Mouse (Mus musculus) neural tube, embryonic 14.5 days (tissue): ENCODE data around the gene Tmem56. TPM values are rescaled to one million over a fixed set of nuclear protein-coding genes. Genes with fewer than 3 reads are reported as not detected.

ENCODE experiments used
- ATAC-seq: fragments of 200-750 bp; cut with Nextera tagmentation; 2 replicates; pipeline ENCODE4 v1.8.0; 2017; ENCODE audit warnings: low read depth, mild to moderate bottlenecking, moderate TSS enrichment, moderate library complexity
- H3K27ac ChIP-seq: fragments of 300-500 bp; sonication (generic); 2 replicates; pipeline ENCODE4 v1.5.1; 2014; ENCODE audit warnings: low read depth, mild to moderate bottlenecking, control low read depth, low read length, moderate library complexity, mixed read lengths
- H3K27me3 ChIP-seq: fragments of 300-500 bp; sonication (generic); 2 replicates; pipeline ENCODE4 v1.6.1; 2014; ENCODE audit warnings: low read length; ENCODE audit not compliant: control insufficient read depth, insufficient read depth
- H3K36me3 ChIP-seq: fragments of 300-500 bp; sonication (generic); 2 replicates; pipeline ENCODE4 v1.6.1; 2014; ENCODE audit warnings: low read length, mixed read lengths; ENCODE audit not compliant: control insufficient read depth, insufficient read depth
- H3K4me1 ChIP-seq: fragments of 300-500 bp; sonication (generic); 2 replicates; pipeline ENCODE4 v1.6.1; 2014; ENCODE audit warnings: low read length; ENCODE audit not compliant: control insufficient read depth, insufficient read depth
- H3K4me2 ChIP-seq: fragments of 300-500 bp; sonication (generic); 2 replicates; pipeline ENCODE4 v1.6.1; 2014; ENCODE audit warnings: mild to moderate bottlenecking, low read depth, low read length, control low read depth
- H3K4me3 ChIP-seq: fragments of 300-500 bp; sonication (generic); 2 replicates; pipeline ENCODE4 v1.5.1; 2014; ENCODE audit warnings: low read depth, low read length, control low read depth, mixed read lengths
- H3K9ac ChIP-seq: fragments of 300-500 bp; sonication (generic); replicated peaks from 2 replicates; pipeline ENCODE4 v1.6.1; 2014; ENCODE audit warnings: low read depth, mild to moderate bottlenecking, control low read depth, low read length, mixed read lengths
- H3K9me3 ChIP-seq: fragments of 300-500 bp; sonication (generic); 2 replicates; pipeline ENCODE4 v1.6.1; 2016; ENCODE audit warnings: low read length; ENCODE audit not compliant: control insufficient read depth
- WGBS: fragments of 180-500 bp; shearing (Covaris S2); extraction: QIAGEN DNeasy Blood & Tissue Kit; methylation state at CpG from one replicate; pipeline ENCODE4 v1.1.7; 2014; 5-methylcytosine and 5-hydroxymethylcytosine counted together
- polyA plus RNA-seq: library from polyadenylated mRNA; unstranded; fragments of >200 nt; fragmentation: Nextera tagmentation; extraction: Ambion mirVana; gene quantifications from 2 replicates; pipeline ENCODE4 v1.2.1, GENCODE M21; 2014

Gene Tmem56
- polyA plus RNA-seq, 1 experiment from 2014 or later, result 5.5 TPM

- no peaks in the 10 kb centered on the region for H3K9me3 ChIP-seq
- 87% methylated on average over 8 of the region's 8 CpGs for WGBS
- no peak overlapping the region for H3K27ac ChIP-seq
- H3K4me2 ChIP-seq, result no peak overlapping the region
- H3K4me1 ChIP-seq, result no peaks in the 10 kb centered on the region
- H3K9ac ChIP-seq, result no peak overlapping the region
- no peak overlapping the region for H3K4me3 ChIP-seq
- H3K27me3 ChIP-seq, result no peaks in the 10 kb centered on the region
- ATAC-seq, result no peak
- H3K36me3 ChIP-seq, result no peaks in the 10 kb centered on the region
These were observed 58.1 kb downstream of the Tmem56 start for GRCm38 (mm10) chr3:121224763-121225162.

- Histone ChIP-seq H3K9ac (no peak overlapping the region), H3K9me3 (no peaks in the 10 kb centered on the region), H3K4me2 (no peak overlapping the region), H3K36me3 (no peaks in the 10 kb centered on the region), H3K27me3 (no peaks in the 10 kb centered on the region), H3K4me1 (no peaks in the 10 kb centered on the region), H3K27ac (no peak overlapping the region), H3K4me3 (no peak overlapping the region)
- WGBS, result 93% methylated on average over 6 of the region's 6 CpGs
- no peak for ATAC-seq
These were observed 58.7 kb downstream of the Tmem56 start for GRCm38 (mm10) chr3:121224185-121224584.

DNA sequence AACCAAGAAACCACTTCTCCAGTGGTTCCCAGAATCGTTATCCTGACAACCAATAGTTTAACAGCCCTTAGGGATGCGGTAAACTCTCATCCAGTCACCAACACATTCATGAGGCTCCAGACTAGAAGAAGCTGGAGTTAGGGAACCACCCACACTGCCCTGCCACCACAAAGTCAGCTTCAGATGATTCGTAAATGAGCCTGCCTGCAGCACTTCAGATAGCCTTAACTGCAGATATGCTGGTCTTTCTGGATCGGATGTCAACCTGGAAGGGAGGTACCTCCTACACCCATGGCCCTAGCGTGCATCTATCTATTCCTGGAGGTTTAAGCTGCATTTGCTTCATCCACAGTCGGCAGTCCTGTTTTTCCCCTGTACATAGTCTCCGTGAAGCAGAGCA, 60.9 kb downstream of the Tmem56 start:
- WGBS, result 85% methylated on average over 7 of the region's 7 CpGs
- no peak for ATAC-seq

DNA sequence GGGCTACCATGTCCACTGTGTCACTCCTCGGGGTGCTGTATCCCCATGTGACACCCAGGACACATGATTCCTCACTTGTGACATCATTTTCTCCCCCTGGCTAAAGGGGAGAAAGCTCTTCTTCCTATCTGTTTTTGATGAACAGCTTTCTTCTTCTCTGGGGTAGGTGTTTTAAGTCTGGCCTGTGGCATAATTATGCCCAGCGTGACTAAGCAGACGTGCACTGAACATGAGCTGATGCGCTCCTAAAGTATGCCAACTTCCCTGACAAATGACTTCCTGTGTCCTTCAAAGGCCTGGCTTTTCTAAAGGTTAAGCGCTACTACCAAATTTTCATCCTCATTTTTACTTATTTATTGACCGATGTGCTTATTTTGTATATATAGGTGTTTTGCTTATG, 65.9 kb downstream of the Tmem56 start:
- no peaks in the 10 kb centered on the region for H3K9me3 ChIP-seq
- no peaks in the 10 kb centered on the region; the same call in 1 of the 2 replicates for H3K4me1 ChIP-seq
- no peak overlapping the region for H3K27ac ChIP-seq
- no peak overlapping the region for H3K4me2 ChIP-seq
- WGBS, result 84% methylated on average over 6 of the region's 6 CpGs
- ATAC-seq, result no peak
- no peak overlapping the region for H3K9ac ChIP-seq
- no peaks in the 10 kb centered on the region for H3K27me3 ChIP-seq
- H3K36me3 ChIP-seq, result no peaks in the 10 kb centered on the region
- no peak overlapping the region for H3K4me3 ChIP-seq

More for the DNA sequence above, 60.9 kb downstream of the Tmem56 start:
- no peaks in the 10 kb centered on the region for H3K36me3 ChIP-seq
- no peak overlapping the region for H3K4me3 ChIP-seq
- no peaks in the 10 kb centered on the region; the same call in 1 of the 2 replicates for H3K4me1 ChIP-seq
- no peaks in the 10 kb centered on the region for H3K27me3 ChIP-seq
- H3K27ac ChIP-seq, result no peak overlapping the region
- no peak overlapping the region for H3K4me2 ChIP-seq
- no peaks in the 10 kb centered on the region for H3K9me3 ChIP-seq
- H3K9ac ChIP-seq, result no peak overlapping the region

- H3K4me1 ChIP-seq, result no peaks in the 10 kb centered on the region
- no peaks in the 10 kb centered on the region for H3K9me3 ChIP-seq
- H3K27me3 ChIP-seq, result no peaks in the 10 kb centered on the region
- no peak overlapping the region for H3K27ac ChIP-seq
- H3K4me2 ChIP-seq, result no peak overlapping the region
- no peak overlapping the region for H3K4me3 ChIP-seq
- no peak overlapping the region for H3K9ac ChIP-seq
- WGBS, result 83% methylated on average over 3 of the region's 3 CpGs
- ATAC-seq, result no peak
- H3K36me3 ChIP-seq, result no peaks in the 10 kb centered on the region
These were observed 69.4 kb downstream of the Tmem56 start for GRCm38 (mm10) chr3:121213501-121213900.

GRCm38 (mm10) chr3:121212156-121212555, 70.7 kb downstream of the Tmem56 start:
- ATAC-seq, result no peak
- WGBS, result 61% methylated on average over 1 of the region's 1 CpGs
- Histone ChIP-seq H3K4me2 (no peak overlapping the region), H3K9me3 (no peaks in the 10 kb centered on the region), H3K27ac (no peak overlapping the region), H3K27me3 (no peaks in the 10 kb centered on the region), H3K9ac (no peak overlapping the region), H3K4me3 (no peak overlapping the region), H3K36me3 (no peaks in the 10 kb centered on the region), H3K4me1 (no peaks in the 10 kb centered on the region)

GRCm38 (mm10) chr3:121208994-121209393, 73.9 kb downstream of the Tmem56 start:
- no peak overlapping the region for H3K27ac ChIP-seq
- 98% methylated on average over 5 of the region's 5 CpGs for WGBS
- no peaks in the 10 kb centered on the region for H3K9me3 ChIP-seq
- no peaks in the 10 kb centered on the region for H3K36me3 ChIP-seq
- H3K27me3 ChIP-seq, result no peaks in the 10 kb centered on the region
- no peak overlapping the region for H3K4me2 ChIP-seq
- ATAC-seq, result no peak
- H3K9ac ChIP-seq, result no peak overlapping the region
- H3K4me3 ChIP-seq, result no peak overlapping the region
- H3K4me1 ChIP-seq, result no peaks in the 10 kb centered on the region

DNA sequence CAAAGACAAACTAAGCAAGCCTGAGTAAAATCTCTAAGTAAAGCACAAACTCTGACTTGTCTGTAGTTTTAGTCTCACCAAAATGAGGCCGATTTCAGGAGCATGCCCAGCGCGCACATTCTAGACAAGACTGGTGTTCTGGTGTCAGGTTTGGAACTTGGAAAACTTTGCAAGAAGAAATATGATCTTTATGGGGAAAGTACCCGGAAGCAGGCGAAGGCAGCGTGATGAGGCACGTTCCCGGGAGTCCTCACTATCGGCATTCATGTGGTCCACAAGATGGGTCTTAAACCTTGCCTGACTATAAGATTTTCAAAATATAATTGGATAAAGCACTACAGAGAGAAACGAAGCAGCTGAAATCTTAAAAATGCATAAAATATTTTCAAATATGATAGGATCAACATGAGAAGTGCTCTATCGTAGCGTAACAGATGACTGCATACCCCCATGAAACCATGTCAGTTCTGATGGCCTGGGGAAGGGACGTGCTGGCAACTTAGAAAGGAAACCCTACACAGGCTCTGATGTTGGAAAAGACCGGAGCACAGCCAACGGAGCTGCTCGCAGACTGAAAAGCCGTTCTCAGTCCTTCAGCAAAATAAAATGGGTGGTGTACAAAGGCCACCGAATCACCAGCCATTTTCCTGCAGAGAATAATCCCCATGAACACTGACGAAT, 76.6 kb downstream of the Tmem56 start:
- ATAC-seq, result no peak
- no peaks in the 10 kb centered on the region for H3K4me1 ChIP-seq
- H3K4me2 ChIP-seq, result no peak overlapping the region
- H3K9me3 ChIP-seq, result no peaks in the 10 kb centered on the region
- no peak overlapping the region for H3K9ac ChIP-seq
- H3K36me3 ChIP-seq, result no peaks in the 10 kb centered on the region
- H3K27ac ChIP-seq, result no peak overlapping the region
- no peaks in the 10 kb centered on the region for H3K27me3 ChIP-seq
- 94% methylated on average over 19 of the region's 19 CpGs for WGBS
- H3K4me3 ChIP-seq, result no peak overlapping the region

GRCm38 (mm10) chr3:121202638-121203037, 80.3 kb downstream of the Tmem56 start:
- H3K9me3 ChIP-seq, result no peaks in the 10 kb centered on the region
- 91% methylated on average over 2 of the region's 2 CpGs for WGBS
- H3K27me3 ChIP-seq, result no peaks in the 10 kb centered on the region
- no peak overlapping the region for H3K9ac ChIP-seq
- no peak for ATAC-seq
- no peaks in the 10 kb centered on the region for H3K4me1 ChIP-seq
- no peak overlapping the region for H3K4me2 ChIP-seq
- H3K27ac ChIP-seq, result no peak overlapping the region
- no peaks in the 10 kb centered on the region for H3K36me3 ChIP-seq
- no peak overlapping the region for H3K4me3 ChIP-seq
